Mouse (Mus musculus) heart, postnatal 36 days (tissue): Measurements from ENCODE around the gene Lgals1. TPM values are rescaled to one million over a fixed set of nuclear protein-coding genes. Genes with fewer than 3 reads are reported as not detected.
A peak's percentile ranks its signal among the peaks of the same experiment; 100 is the strongest.

Experiments used
- DNase-seq, 2 experiments: peaks; one replicate each; pipeline ENCODE4 v3.0.0; 2021 to 2022
- intact Hi-C: fragments of 180-260 bp; cut with DNase I; formaldehyde crosslinking; loops from one replicate; pipeline ENCODE4 v1.15.1; 2025
- total RNA-seq, 2 experiments: library from RNA; stranded (reverse); gene quantifications; 2 replicates each; pipeline ENCODE4 v1.2.3; 2021

Gene Lgals1
- total RNA-seq, 2 experiments from 2014 or later = 180 to 208 TPM

GRCm38 (mm10) chr15:78931577-78931976 lies 5.1 kb downstream of the Lgals1 start:
- DNase-seq = peak; percentile 57 to 70
- intact Hi-C loops = loop anchor here (1.0 kb wide), 1 partner anchor 16 kb away; no protein-coding TSS in a partner anchor

GRCm38 (mm10) chr15:78934784-78935320 lies 8.3 kb downstream of the Lgals1 start, which contains the start of gene Nol12:
TSS of gene Nol12 (plus strand) at chr15:78934933.
- intact Hi-C loops = loop anchor here (2.0 kb wide), 1 partner anchor 58 kb away; the partner anchor contains the start of gene Gga1
- DNase-seq = peak; percentile 85 to 87

DNA sequence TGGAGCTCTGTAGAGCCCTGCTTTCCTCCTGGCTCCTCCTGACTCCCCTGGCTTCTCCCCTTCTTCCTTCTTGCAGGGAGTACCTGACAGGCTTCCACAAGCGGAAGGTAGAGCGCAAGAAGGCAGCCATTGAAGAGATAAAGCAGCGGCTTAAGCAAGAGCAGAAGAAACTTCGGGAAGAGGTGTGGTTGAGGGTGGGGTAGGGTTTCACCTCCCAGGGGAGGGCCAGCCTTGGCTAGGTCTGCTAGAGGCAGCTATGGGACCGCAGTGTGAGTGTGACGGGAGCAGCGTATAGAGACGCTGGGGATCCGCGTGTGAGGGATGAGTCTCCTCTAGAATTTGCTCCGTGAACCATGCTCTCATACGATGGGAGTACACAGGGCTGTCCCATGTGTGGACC lies 9.9 kb downstream of the Lgals1 start:
- no peak for DNase-seq
- intact Hi-C loops = no loop called here

GRCm38 (mm10) chr15:78937311-78937710 lies 10.8 kb downstream of the Lgals1 start:
- intact Hi-C loops = no loop called here
- DNase-seq = no peak

DNA sequence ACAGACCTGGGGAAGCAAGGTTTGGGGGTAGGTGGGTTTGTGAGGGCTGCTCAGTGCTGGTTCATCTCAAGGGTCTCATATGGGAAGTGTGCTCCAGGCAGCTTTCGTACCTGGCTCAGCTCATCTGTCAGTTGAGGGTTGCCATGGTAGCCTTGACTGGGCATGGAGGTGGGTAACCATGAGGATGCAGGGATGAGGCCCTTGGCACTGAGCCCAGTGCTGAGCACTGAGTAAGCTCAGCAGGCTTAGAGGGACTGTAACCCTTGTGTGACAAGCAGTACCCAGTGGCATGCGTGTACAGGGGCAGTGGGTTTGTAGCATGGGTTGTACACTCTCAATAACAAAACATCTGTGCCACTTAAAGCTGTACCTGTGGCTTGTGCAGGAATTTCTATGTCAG lies 11.4 kb downstream of the Lgals1 start:
- intact Hi-C loops = no loop called here
- no peak for DNase-seq

- DNase-seq = no peak
- intact Hi-C loops = loop anchor here (5.0 kb wide), 1 partner anchor 38 kb away; no protein-coding TSS in a partner anchor
These were observed 13.8 kb downstream of the Lgals1 start for GRCm38 (mm10) chr15:78940325-78940724.

DNA sequence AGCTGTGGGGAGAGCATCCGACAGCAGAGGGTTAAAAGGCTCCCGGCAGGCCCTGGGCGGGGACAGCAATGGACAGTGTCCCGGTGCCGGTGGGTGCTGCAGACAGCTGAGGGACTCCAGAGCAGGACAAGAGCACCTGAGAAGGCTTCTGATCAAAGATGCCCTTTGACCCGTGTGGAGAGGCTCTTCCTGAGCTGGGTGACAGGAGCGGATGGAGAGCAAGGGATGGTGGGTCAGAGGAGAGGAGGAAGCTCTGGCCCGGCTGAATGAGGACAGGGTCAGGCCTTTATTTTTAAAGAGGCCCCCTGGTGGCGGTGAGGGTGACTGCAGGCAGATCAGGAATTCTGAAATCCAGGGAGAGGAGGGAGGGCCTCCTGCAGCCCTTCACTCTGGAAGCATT lies 16.1 kb downstream of the Lgals1 start:
- DNase-seq = peak; percentile 86 to 87
- intact Hi-C loops = loop anchor here (1.0 to 5.0 kb wide), 2 partner anchors 27 to 40 kb away; no protein-coding TSS in a partner anchor

DNA sequence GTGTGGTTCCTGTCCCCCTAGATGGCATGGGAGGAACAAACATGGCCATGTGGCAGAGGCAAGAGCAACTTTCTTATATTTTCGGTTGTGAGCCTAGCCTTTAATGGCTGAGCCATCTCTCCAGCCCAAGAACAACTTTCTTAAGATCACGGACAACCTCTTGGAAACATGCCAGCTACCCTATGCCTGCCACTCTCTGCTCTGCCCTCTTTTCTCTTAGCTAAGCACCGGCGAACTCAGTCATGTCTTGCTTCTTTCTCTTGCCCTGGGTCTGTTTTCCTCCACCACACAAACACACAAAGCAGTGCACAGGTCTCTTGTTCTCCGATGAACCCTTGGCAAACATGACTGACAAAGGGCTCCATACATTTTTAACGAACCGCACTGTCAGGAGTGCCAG lies 19.7 kb downstream of the Lgals1 start:
- DNase-seq = no peak
- intact Hi-C loops = no loop called here

- peak; percentile 81 to 82 for DNase-seq
- intact Hi-C loops = no loop called here
These were observed 21.1 kb downstream of the Lgals1 start, which contains the start of gene Triobp for GRCm38 (mm10) chr15:78947657-78948056. TSS of gene Triobp (plus strand) at chr15:78947724.

DNA sequence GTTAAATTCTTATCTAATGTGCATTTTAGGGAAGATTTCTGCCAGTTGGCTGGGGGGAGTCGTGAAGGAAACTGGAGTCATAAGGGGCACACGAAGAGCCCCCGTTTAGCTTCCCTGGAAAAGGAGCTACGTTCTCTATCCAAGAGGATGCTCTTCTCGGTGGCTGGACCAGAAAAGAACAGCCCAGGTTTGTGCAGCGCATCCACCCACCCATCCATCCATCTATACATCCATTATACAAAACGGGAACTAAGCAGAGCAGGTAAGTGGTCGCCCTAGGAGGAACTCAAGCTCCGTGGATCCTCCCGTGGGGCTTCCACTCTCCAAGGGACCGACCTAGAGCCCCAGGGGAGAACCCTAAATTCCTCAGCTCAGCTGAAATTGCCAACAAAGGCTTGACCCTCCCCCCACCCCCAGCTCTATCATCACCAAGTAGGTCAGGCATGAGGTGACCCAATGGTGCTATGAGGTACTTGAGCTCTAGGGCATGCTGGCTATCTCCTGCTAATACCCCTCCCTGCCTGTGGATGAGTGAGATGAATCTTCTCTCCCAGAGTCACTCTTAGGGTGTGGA lies 21.7 kb downstream of the Lgals1 start:
- no peak for DNase-seq
- intact Hi-C loops = no loop called here

- intact Hi-C loops = no loop called here
- no peak for DNase-seq
These were observed 22.4 kb downstream of the Lgals1 start for GRCm38 (mm10) chr15:78948883-78949282.

DNA sequence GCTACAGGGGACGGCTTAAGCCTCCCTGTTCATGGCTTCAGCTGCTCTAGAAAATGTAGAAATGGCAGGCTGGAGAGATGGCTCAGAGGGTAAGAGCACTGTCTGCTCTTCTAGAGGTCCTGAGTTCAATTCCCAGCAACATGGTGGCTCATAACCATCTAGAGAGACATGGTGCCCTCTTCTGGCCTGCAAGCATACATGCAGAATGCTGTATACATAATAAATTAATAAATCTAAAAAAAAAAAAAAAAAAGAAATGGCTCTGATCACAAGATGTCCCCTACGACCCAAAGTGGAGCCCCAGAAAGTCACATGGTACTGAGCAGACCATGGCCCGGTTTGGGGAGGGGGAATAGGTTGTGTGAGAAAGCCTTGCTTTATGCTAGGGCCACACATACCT lies 29.1 kb downstream of the Lgals1 start:
- intact Hi-C loops = no loop called here
- no peak for DNase-seq

GRCm38 (mm10) chr15:78956351-78956750 lies 29.8 kb downstream of the Lgals1 start:
- DNase-seq = no peak
- intact Hi-C loops = no loop called here

- no peak for DNase-seq
- intact Hi-C loops = no loop called here
These were observed 30.5 kb downstream of the Lgals1 start for GRCm38 (mm10) chr15:78957021-78957420.

DNA sequence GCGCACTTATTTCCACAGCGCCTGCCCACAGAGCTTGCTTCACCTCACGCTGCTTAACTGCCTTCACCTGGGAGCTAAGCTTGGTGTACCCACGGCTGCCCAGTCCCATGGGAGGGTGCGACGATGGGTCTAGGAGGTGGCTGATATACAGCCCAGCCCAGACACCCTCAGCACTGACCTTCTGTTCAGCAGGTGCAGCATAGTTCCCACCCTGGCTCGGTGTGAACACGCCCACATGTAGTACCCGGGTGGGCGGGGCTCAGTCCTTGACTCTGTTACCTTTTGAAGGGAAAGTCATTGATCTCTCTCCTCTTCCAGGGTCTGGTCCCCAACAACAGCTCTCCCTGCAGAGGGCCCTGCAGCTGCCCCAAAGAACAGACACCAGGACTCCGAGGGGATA lies 33.0 kb downstream of the Lgals1 start:
- no peak for DNase-seq
- intact Hi-C loops = no loop called here

DNA sequence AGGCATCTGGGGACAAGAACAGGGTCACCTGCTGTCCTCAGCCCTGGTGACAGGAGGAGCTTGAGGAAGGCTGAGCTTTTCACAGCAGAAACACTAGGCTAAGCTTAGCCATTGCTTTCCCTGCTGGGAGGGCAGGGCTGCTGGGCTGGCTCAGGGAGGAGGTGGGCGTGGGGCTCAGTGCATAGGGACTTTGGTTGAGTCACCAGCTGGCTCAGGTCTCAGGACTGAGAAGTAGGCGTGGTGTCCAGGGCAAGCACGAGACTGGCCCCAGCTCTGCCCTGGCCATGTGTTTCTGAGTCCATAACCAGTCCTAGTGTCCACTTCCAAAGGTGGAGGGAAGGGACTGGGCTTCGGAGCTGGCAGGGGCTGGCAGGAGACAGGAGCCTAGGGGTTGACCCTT lies 33.6 kb downstream of the Lgals1 start:
- intact Hi-C loops = no loop called here
- DNase-seq = peak; percentile 58 to 64

DNA sequence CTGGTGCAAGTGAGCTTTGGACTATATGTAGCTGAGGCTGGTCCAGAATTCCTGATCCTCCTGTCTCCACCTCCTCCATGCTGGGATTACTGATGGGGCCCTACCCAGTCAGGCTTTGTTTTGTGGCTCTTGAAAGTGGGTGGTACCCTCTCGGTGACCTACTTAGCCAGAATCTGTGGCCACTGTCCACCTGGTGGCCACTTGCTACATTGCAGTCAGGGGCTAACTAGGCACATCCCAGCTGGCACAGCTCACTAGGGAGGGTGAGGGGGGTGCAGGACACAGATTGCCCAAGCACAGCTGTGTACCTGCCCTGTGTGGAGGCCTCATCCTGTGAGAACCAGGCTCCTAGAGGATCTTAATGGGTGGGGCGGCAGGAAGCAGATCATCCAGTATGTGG lies 36.4 kb downstream of the Lgals1 start:
- peak; percentile 62 to 74 for DNase-seq
- intact Hi-C loops = no loop called here

- intact Hi-C loops = no loop called here
These were observed 45.1 kb downstream of the Lgals1 start for GRCm38 (mm10) chr15:78971626-78972025.

GRCm38 (mm10) chr15:78973950-78974349 lies 47.4 kb downstream of the Lgals1 start:
- intact Hi-C loops = no loop called here
- no peak for DNase-seq

More at GRCm38 (mm10) chr15:78971626-78972025, 45.1 kb downstream of the Lgals1 start:
- DNase-seq = no peak

DNA sequence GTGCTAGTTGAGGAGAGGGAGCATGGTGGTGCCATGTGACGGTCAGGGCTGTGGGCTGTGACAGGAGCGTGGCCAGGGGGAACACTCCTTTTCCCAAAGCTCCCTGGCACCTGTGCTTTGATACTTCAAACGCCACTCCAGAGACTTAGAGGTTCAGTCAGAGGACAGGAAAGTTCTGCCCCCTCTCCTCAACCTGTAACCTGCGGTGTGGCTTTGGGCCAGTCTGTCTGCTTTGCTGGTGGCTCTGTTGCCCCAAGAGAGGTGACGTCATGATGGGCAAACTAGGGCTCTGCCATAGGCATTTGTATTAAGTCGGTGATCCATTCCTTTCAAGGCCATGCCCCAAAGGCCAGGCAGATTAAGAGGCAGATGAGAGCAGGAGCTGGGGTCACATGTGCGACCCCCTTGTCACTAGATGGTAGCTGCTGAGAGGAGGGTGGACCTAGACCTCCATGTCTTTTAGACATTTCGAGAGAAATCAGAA lies 51.2 kb downstream of the Lgals1 start:
- intact Hi-C loops = no loop called here
- no peak for DNase-seq

GRCm38 (mm10) chr15:78978875-78979274 lies 52.4 kb downstream of the Lgals1 start:
- intact Hi-C loops = no loop called here
- DNase-seq = peak; percentile 80
